Comparison of ENCODE assay signal across 7 mouse cellular contexts in the genomic region with DNA sequence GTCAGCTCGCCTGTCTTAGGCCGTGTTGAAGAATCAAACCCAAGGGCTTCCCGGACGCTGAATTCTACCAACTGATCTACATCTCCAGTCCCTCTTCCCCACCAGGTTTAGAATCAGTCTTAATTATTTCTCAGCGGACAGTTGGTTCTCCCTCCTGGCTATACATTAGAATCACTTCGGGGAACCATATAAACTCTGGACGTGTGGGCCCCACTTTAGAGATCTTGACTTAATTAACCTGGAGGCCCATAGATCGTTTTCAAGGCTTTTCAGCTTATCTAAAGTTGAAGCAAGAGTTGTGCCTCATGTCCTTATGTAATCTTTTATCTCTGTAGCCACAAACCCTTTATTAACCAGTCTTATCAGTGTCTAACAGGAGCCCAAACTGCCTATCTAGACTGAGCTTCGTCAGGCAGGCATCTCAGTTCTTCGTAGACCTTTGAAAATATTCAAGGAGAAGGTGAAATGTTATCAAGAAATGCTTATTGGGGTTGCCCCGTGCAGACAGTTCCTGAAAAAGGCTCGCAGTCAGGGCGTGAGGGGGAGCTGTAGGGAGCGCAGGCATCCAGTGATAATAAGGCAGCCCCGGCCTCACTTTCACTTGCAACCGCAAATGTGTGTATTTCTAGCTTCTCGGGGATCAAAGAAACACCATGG. TPM values are rescaled to one million over a fixed set of nuclear protein-coding genes. Genes with fewer than 3 reads are reported as not detected.
A peak's percentile ranks its signal among the peaks of the same experiment; 100 is the strongest.
DNase-seq lines count a peak whose midpoint lies in the region; ATAC-seq and TF ChIP-seq lines count a peak whose summit lies in the region.

No protein-coding gene starts in this region.

- intact Hi-C loops in left cerebral cortex, postnatal 4 days (cut with DNase I), result loop anchor here (5.0 kb wide), 2 partner anchors 100 to 135 kb away; a partner anchor contains a TSS

- H3K9me3 ChIP-seq in intestine, embryonic 15.5 days, result no peaks in the 10 kb centered on the region
- H3K9me3 ChIP-seq in midbrain, embryonic 12.5 days, result no peaks in the 10 kb centered on the region

- DNase-seq in testis, postnatal 10 days (ENCODE audit: low spot score), result no peak
- no peak for DNase-seq in ovary, postnatal 10 days (ENCODE audit: low spot score)
- DNase-seq in left cerebral cortex, postnatal 4 days, result no peak

- peak overlapping the region; percentile 69 for H3K4me2 ChIP-seq in intestine, embryonic 15.5 days (replicated peaks)
- peak overlapping the region; percentile 73 for H3K4me2 ChIP-seq in midbrain, embryonic 12.5 days (replicated peaks)

- peaks cover 2% of the 10 kb centered on the region for H3K4me1 ChIP-seq in testis, adult 2 months (ENCODE audit: control insufficient read depth, insufficient read depth, low read length)
- no peaks in the 10 kb centered on the region for H3K4me1 ChIP-seq in embryonic fibroblast, embryonic 13.5 days (ENCODE audit: control insufficient read depth, insufficient read depth, low read length)
- no peaks in the 10 kb centered on the region; the same call in 1 of the 2 replicates for H3K4me1 ChIP-seq in intestine, embryonic 15.5 days (replicated peaks)
- peaks cover 10% of the 10 kb centered on the region for H3K4me1 ChIP-seq in midbrain, embryonic 12.5 days

- TF ChIP-seq CTCF in testis, adult 2 months (IDR thresholded peaks at IDR 0.05; ENCODE audit: control insufficient read depth, insufficient read depth, insufficient replicate concordance, low read depth, low read length), result no peak
- no peak for TF ChIP-seq CTCF in embryonic fibroblast, embryonic 13.5 days (IDR thresholded peaks at IDR 0.05; ENCODE audit: borderline replicate concordance, insufficient read depth, low read length)

- H3K36me3 ChIP-seq in testis, adult 2 months (ENCODE audit: control insufficient read depth, insufficient read depth, low read length), result no peaks in the 10 kb centered on the region
- H3K36me3 ChIP-seq in intestine, embryonic 15.5 days, result no peaks in the 10 kb centered on the region
- H3K36me3 ChIP-seq in midbrain, embryonic 12.5 days, result peaks cover 9% of the 10 kb centered on the region; the same call in 1 of the 2 replicates

- 6% methylated on average over 17 of the region's 17 CpGs for WGBS in intestine, embryonic 15.5 days
- 7% methylated on average over 17 of the region's 17 CpGs for WGBS in midbrain, embryonic 12.5 days

- H3K27me3 ChIP-seq in testis, adult 2 months (ENCODE audit: control insufficient read depth, insufficient read depth, low read length), result no peaks in the 10 kb centered on the region
- no peaks in the 10 kb centered on the region for H3K27me3 ChIP-seq in intestine, embryonic 15.5 days (replicated peaks)
- peaks cover 3% of the 10 kb centered on the region; the same call in 1 of the 2 replicates for H3K27me3 ChIP-seq in midbrain, embryonic 12.5 days

- H3K27ac ChIP-seq in testis, adult 2 months (ENCODE audit: control insufficient read depth, insufficient read depth, low read depth, low read length), result peak overlapping the region; percentile 91
- no peak overlapping the region for H3K27ac ChIP-seq in embryonic fibroblast, embryonic 13.5 days (ENCODE audit: insufficient read depth, low read length)
- no peak overlapping the region for H3K27ac ChIP-seq in intestine, embryonic 15.5 days
- no peak overlapping the region for H3K27ac ChIP-seq in midbrain, embryonic 12.5 days (replicated peaks)

- TF ChIP-seq POLR2A in testis, adult 2 months (IDR thresholded peaks at IDR 0.05; ENCODE audit: control insufficient read depth, low read depth, low read length), result no peak
- TF ChIP-seq POLR2A in embryonic fibroblast, embryonic 13.5 days (IDR thresholded peaks at IDR 0.05; ENCODE audit: low read depth, low read length), result no peak

- no peak; the same call in 1 of the 2 replicates for ATAC-seq in intestine, embryonic 15.5 days
- peak; percentile 77 for ATAC-seq in midbrain, embryonic 12.5 days (ENCODE audit: low FRiP score, low read depth)

- H3K4me3 ChIP-seq in testis, adult 2 months (ENCODE audit: control insufficient read depth, low read depth, low read length), result peak overlapping the region; percentile 97
- peak overlapping the region; percentile 80 for H3K4me3 ChIP-seq in embryonic fibroblast, embryonic 13.5 days (ENCODE audit: insufficient read depth, low read length)
- H3K4me3 ChIP-seq in intestine, embryonic 15.5 days (replicated peaks), result peak overlapping the region; percentile 70
- H3K4me3 ChIP-seq in midbrain, embryonic 12.5 days, result peak overlapping the region; percentile 87

- H3K9ac ChIP-seq in intestine, embryonic 15.5 days, result peak overlapping the region; percentile 39
- peak overlapping the region; percentile 81; the same call in 1 of the 2 replicates for H3K9ac ChIP-seq in midbrain, embryonic 12.5 days (replicated peaks)

RNA-seq across cellular contexts. Expression of a gene that starts 0.5 kb away (rescaled TPM):
- polyA plus RNA-seq in testis, adult 2 months (2012; rRNA removed), result 11.5 and 14.9 TPM in 2 replicates
- polyA plus RNA-seq in embryonic fibroblast, embryonic 13.5 days (2011; ENCODE audit: insufficient read length, low read depth, missing spikeins), result 8.0 and 12.5 TPM in 2 replicates
- 25.6 and 29.0 TPM in 2 replicates for polyA plus RNA-seq in intestine, embryonic 15.5 days (2015; fragmentation: Nextera tagmentation; extraction: Ambion mirVana)
- polyA plus RNA-seq in midbrain, embryonic 12.5 days (2016; fragmentation: Nextera tagmentation; extraction: Ambion mirVana), result 53.5 and 57.0 TPM in 2 replicates
- 10 to 100 TPM; 19.3 to 23.6 TPM for total RNA-seq in left cerebral cortex, postnatal 4 days (2021)

RNA-seq across cellular contexts. Expression of a gene that starts 5.6 kb away (rescaled TPM):
- polyA plus RNA-seq in testis, adult 2 months (2012; rRNA removed), result 10.2 and 15.7 TPM in 2 replicates
- not detected in 2 replicates for polyA plus RNA-seq in embryonic fibroblast, embryonic 13.5 days (2011; ENCODE audit: insufficient read length, low read depth, missing spikeins)
- polyA plus RNA-seq in intestine, embryonic 15.5 days (2015; fragmentation: Nextera tagmentation; extraction: Ambion mirVana), result not detected in 2 replicates
- polyA plus RNA-seq in midbrain, embryonic 12.5 days (2016; fragmentation: Nextera tagmentation; extraction: Ambion mirVana), result not detected in 2 replicates
- not detected for total RNA-seq in left cerebral cortex, postnatal 4 days (2021)

Comparison
In these comparisons a context has a peak if more than half of its experiments do, and no peak if none do; other contexts are left out.
1. RNA of a gene that starts 5.6 kb away (polyA plus RNA-seq): 10.2 to 15.7 TPM in testis, adult 2 months; not detected in embryonic fibroblast, embryonic 13.5 days, not detected in intestine, embryonic 15.5 days and not detected in midbrain, embryonic 12.5 days; every median in the first group is over 10 times any median in the second.
2. Peak in every context shown above with its lines, with median percentiles within 50 percentile points of each other: H3K4me3 ChIP-seq.